Mouse (Mus musculus) ES-E14 (cell line): Measurements from ENCODE around the gene Ppp1r11. TPM values are rescaled to one million over a fixed set of nuclear protein-coding genes. Genes with fewer than 3 reads are reported as not detected.

Experiments
- DNase-seq: peaks from one replicate; pipeline ENCODE4 v3.0.0-alpha.2; 2013; ENCODE audit warnings: low read depth, low spot score
- H3K27ac ChIP-seq: 2 replicates; pipeline ENCODE4 v1.5.1; 2012; ENCODE audit warnings: low read depth, mild to moderate bottlenecking, low read length, moderate library complexity, mixed read lengths; ENCODE audit not compliant: poor library complexity, insufficient read depth, severe bottlenecking
- H3K36me3 ChIP-seq: 2 replicates; pipeline ENCODE4 v1.6.1; 2012; ENCODE audit warnings: mild to moderate bottlenecking, low read length, moderate library complexity, mixed read lengths; ENCODE audit not compliant: control insufficient read depth, poor library complexity, insufficient read depth, severe bottlenecking
- H3K4me1 ChIP-seq, 2 experiments: fragments of 150-350 bp in 1 of 2; sonication (generic) in 1 of 2; 2 replicates each; pipeline ENCODE4 v1.6.1; 2012; ENCODE audit warnings: low read length in 2 of 2, mild to moderate bottlenecking in 1 of 2, mixed read lengths in 1 of 2; ENCODE audit not compliant: control insufficient read depth in 2 of 2, insufficient read depth in 2 of 2, poor library complexity in 1 of 2
- H3K4me3 ChIP-seq, 2 experiments: fragments of 150-350 bp in 1 of 2; sonication (generic) in 1 of 2; 2 replicates each; pipeline ENCODE4 v1.5.1; 2012; ENCODE audit warnings: low read length in 2 of 2, low read depth in 1 of 2, mild to moderate bottlenecking in 1 of 2, mixed read lengths in 1 of 2; ENCODE audit not compliant: insufficient read depth in 1 of 2, poor library complexity in 1 of 2, severe bottlenecking in 1 of 2
- H3K9ac ChIP-seq: 2 replicates; pipeline ENCODE4 v1.6.1; 2012; ENCODE audit warnings: low read depth, mild to moderate bottlenecking, low read length, mixed read lengths; ENCODE audit not compliant: poor library complexity, insufficient read depth, severe bottlenecking
- H3K9me3 ChIP-seq: fragments of 150-350 bp; sonication (generic); 2 replicates; pipeline ENCODE4 v1.6.1; 2012; ENCODE audit warnings: low read depth, mild to moderate bottlenecking, low read length; ENCODE audit not compliant: control insufficient read depth, insufficient read depth
- CHD2 ChIP-seq: IDR thresholded peaks from 2 replicates; pipeline ENCODE4 v1.6.1; 2014; ENCODE audit warnings: mild to moderate bottlenecking, low read depth, low read length, inconsistent platforms
- HCFC1 ChIP-seq: IDR thresholded peaks from 2 replicates; pipeline ENCODE4 v1.6.1; 2012; ENCODE audit warnings: low read length, inconsistent platforms, borderline replicate concordance; ENCODE audit not compliant: insufficient read depth
- MAFK ChIP-seq: IDR thresholded peaks from 2 replicates; pipeline ENCODE4 v1.6.1; 2014; ENCODE audit warnings: mild to moderate bottlenecking, low read depth, low read length, inconsistent platforms; ENCODE audit not compliant: insufficient read depth
- ZC3H11A ChIP-seq: IDR thresholded peaks from 2 replicates; pipeline ENCODE4 v1.6.1; 2012; ENCODE audit warnings: low read depth, mild to moderate bottlenecking, inconsistent platforms, low read length, borderline replicate concordance
- ZNF384 ChIP-seq: IDR thresholded peaks from 2 replicates; pipeline ENCODE4 v1.6.1; 2012; ENCODE audit warnings: low read depth, low read length, inconsistent platforms
- in situ Hi-C, 2 experiments: fragments of 600-800 bp; cut with MboI; formaldehyde crosslinking; loops; one replicate each; pipeline ENCODE4 v1.15.1; 2025; ENCODE audit warnings: low sequenced_read_pairs in 2 of 2, inconsistent platforms in 1 of 2; ENCODE audit not compliant: unreplicated experiment in 2 of 2
- total RNA-seq: library from RNA; depleted of rRNA; stranded (reverse); fragments of 300-350 nt; gene quantifications from 2 replicates; pipeline ENCODE4 v1.2.3, GENCODE M21; 2012

Ppp1r11 gene
- total RNA-seq, 1 experiment, result 108 TPM

GRCm38 (mm10) chr17:36981221-36981813 lies 29.8 kb upstream of the Ppp1r11 start, which contains the start of gene 2410137M14Rik:
Gene 2410137M14Rik, minus strand, starts transcription at chr17:36981237.
- Histone ChIP-seq H3K4me1 (peaks cover 15 to 27% of the 10 kb centered on the region in 2 experiments), H3K9ac (peak within 1 kb of the TSS; percentile 79), H3K4me3 (peak within 1 kb of the TSS; percentile 4 to 65), H3K9me3 (no peaks in the 10 kb centered on the region), H3K27ac (peak within 1 kb of the TSS; percentile 93), H3K36me3 (peaks cover 5% of the 10 kb centered on the region; the same call in 1 of the 2 replicates)
- TF ChIP-seq ZC3H11A (no peak), MAFK (no peak), HCFC1 (no peak), CHD2 (no peak), ZNF384 (no peak)
- no peak for DNase-seq
- in situ Hi-C loops, result no loop called here

GRCm38 (mm10) chr17:36973271-36973787 lies 21.8 kb upstream of the Ppp1r11 start:
- TF ChIP-seq ZNF384 (peak; percentile 98), HCFC1 (no peak), MAFK (no peak), ZC3H11A (no peak), CHD2 (0 out of 2 replicates have a peak, but pooled peaks have one; percentile 29)
- peak; percentile 74 for DNase-seq
- H3K4me3 ChIP-seq, result no peak overlapping the region
- peak overlapping the region; percentile 100 for H3K27ac ChIP-seq
- H3K36me3 ChIP-seq, result peaks cover 6% of the 10 kb centered on the region
- no peaks in the 10 kb centered on the region for H3K9me3 ChIP-seq
- in situ Hi-C loops, result no loop called here
- H3K4me1 ChIP-seq, result peaks cover 37 to 44% of the 10 kb centered on the region in 2 experiments
- H3K9ac ChIP-seq, result peak overlapping the region; percentile 84; the same call in 1 of the 2 replicates

GRCm38 (mm10) chr17:36972791-36973190 lies 21.2 kb upstream of the Ppp1r11 start:
- H3K9me3 ChIP-seq, result no peaks in the 10 kb centered on the region
- H3K4me1 ChIP-seq, result peaks cover 37 to 44% of the 10 kb centered on the region in 2 experiments
- H3K27ac ChIP-seq, result peak overlapping the region; percentile 100
- in situ Hi-C loops, result no loop called here
- no peak for DNase-seq
- H3K36me3 ChIP-seq, result peaks cover 8% of the 10 kb centered on the region
- peak overlapping the region; percentile 84 for H3K9ac ChIP-seq
- TF ChIP-seq HCFC1 (no peak), MAFK (no peak), ZNF384 (no peak), CHD2 (no peak), ZC3H11A (no peak)
- H3K4me3 ChIP-seq, result no peak overlapping the region

- H3K4me3 ChIP-seq, result peak overlapping the region; percentile 28 to 63
- in situ Hi-C loops, result no loop called here
- peak overlapping the region; percentile 91 for H3K27ac ChIP-seq
- H3K36me3 ChIP-seq, result peaks cover 13% of the 10 kb centered on the region
- no peaks in the 10 kb centered on the region for H3K9me3 ChIP-seq
- H3K4me1 ChIP-seq, result peaks cover 31 to 42% of the 10 kb centered on the region in 2 experiments
- peak overlapping the region; percentile 85 for H3K9ac ChIP-seq
- DNase-seq, result no peak
- TF ChIP-seq CHD2 (no peak), ZNF384 (no peak), MAFK (no peak), HCFC1 (no peak), ZC3H11A (no peak)
Measured at GRCm38 (mm10) chr17:36971172-36971850, 19.8 kb upstream of the Ppp1r11 start.
